Mouse (Mus musculus) yolk sac, embryonic 10.5 days (tissue): ENCODE results near the gene Cc2d2b.

Source experiments
- DNase-seq: peaks from one replicate; pipeline ENCODE4 v3.0.0-alpha.2; 2017; ENCODE audit warnings: low spot score

Cc2d2b gene

GRCm38 (mm10) chr19:40834436-40834835 is 85.9 kb downstream of the Cc2d2b start:
- no peak for DNase-seq

- no peak for DNase-seq
Measured at GRCm38 (mm10) chr19:40838205-40838604, 89.7 kb downstream of the Cc2d2b start.

GRCm38 (mm10) chr19:40840303-40840702 is 91.8 kb downstream of the Cc2d2b start:
- DNase-seq = no peak

DNA sequence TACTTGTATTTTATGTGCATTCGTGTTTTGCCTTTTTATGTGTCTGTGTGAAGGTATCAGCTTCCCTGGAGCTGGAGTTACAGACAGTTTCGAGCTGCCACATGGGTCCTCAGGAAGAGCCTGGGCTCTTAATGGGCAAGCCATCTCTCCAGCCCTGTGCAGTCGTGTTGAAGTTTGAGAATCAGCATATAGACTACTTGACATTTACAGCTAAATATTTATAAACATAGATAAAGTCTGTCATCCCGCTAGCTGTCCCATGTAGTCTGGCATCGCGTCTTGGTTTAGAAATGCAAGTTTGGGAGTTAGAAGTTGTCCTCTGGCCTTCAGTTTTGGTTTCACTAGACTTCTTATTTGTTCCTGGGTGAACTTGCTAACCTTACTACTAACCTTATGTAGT is 92.5 kb downstream of the Cc2d2b start:
- DNase-seq = no peak

DNA sequence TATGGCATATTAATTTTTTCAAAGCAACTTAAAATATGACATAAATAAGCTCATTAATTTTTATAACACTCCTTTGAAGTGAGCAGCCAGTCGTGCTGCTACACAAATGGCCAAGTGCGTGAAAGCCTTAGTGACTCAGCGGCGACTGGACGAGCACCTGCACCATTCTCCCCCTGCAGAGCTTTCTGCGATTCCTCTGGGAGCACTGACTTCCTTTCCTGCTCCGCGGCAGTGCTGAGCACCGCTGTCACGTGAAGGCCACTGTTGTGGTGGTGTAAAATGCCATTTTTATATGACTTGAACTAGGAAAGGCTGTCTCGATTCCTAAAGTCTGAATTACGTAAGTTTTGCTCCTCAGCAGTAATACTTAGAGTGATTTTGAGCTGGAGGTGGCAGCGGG is 93.0 kb downstream of the Cc2d2b start:
- DNase-seq = no peak

DNA sequence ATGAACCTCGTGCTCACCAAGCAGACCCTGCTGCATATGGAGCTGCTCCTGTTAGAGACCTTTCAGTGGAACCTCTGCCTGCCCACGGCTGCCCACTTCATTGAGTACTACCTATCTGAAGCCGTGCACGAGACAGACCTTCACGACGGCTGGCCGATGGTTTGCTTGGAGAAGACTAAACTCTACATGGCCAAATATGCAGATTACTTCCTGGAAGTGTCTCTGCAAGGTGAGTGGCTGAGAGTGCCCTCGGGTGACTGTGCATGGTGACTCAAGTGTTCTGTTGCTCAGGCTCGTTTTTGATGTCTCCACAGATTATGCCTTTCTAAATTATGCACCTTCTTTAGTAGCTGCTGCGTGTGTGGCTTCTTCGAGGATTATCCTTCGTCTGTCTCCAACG is 96.2 kb downstream of the Cc2d2b start:
- DNase-seq = no peak

- DNase-seq = no peak
Measured at GRCm38 (mm10) chr19:40849391-40849790, 100.8 kb downstream of the Cc2d2b start.

DNA sequence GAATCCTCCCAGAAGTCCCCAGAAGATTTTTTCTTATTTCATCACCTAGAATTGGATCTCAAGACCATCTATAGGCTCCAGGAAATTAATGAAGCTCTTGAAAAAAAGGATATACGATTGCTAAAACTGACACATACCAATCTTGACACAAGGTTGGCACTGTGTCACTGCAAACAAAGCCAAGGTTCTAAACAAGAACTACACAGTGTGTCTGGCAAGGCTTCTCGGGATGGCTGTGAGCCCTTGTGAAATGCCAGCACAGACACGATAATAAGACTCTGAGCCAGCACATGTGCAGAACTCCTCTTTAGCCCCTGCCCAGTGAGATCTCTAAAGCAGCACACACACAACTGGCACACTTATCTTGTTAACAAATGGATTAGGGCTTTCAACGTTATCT is 111.0 kb downstream of the Cc2d2b start:
- DNase-seq = no peak

DNA sequence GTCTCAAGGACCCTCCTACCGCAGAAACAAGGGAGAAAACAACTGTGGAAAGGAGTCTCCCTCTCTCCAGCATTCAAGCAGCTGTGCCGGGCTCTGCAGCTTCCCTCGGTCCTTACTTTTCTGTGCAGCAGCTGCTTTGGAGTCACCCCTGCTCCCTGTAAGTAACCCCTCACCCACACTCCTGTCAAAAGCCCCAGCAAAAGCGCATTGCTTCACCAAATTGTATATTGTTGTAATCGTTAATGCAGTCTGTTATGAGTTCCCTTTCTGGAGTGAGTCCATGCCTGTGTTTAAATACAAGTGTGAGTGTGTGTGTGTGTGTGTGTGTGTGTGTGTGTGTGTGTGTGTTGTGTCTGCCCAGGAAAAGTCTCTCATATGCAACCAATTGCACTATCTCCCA is 119.7 kb downstream of the Cc2d2b start:
- no peak for DNase-seq

GRCm38 (mm10) chr19:40869425-40870105 is 121.0 kb downstream of the Cc2d2b start:
- no peak for DNase-seq

DNA sequence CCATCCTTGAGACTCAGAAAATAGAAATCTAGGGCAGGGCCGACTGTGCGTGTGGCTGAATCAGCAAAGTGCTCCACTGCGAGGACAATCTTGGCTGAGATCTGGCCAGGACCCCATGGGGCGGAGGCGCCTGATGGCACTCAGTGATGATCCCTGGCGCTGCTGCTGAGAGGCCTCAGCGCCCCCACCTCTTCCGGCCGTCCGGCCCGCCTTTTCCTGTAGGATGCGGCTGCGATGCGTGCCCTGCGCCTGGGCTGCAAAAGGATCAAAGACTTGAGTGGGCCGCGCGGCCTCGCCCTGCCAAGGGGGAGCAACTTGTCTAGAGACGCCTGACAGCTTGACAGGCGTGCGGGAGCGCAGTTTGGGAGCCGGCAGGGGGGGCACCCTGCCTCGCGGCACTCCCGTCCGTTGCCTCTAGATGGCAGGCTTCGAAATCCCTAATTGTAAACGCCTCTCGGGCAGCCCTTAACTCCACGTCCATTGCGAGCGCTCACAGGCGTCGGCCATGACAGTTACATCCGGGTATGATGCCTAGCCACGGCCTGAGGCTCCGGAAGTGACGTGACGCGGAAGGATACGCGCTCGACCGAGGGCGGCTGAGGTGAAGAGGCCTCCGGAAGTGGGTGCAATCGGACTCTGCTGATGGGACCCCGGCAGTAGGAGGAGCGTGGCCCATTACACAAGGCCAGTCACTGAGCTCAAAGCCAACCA is 124.6 kb downstream of the Cc2d2b start:
- peak; percentile 92 for DNase-seq
